Mouse (Mus musculus) hindbrain, embryonic 16.5 days (tissue): Measurements from ENCODE around the gene Ly6g6e. TPM values are rescaled to one million over a fixed set of nuclear protein-coding genes. Genes with fewer than 3 reads are reported as not detected.

Experiments used
- ATAC-seq: fragments of 200-750 bp; cut with Nextera tagmentation; 2 replicates; pipeline ENCODE4 v1.8.0; 2017; ENCODE audit warnings: moderate TSS enrichment, moderate library complexity
- H3K27ac ChIP-seq: fragments of 300-500 bp; sonication (generic); 2 replicates; pipeline ENCODE4 v1.5.1; 2014; ENCODE audit warnings: low read depth, mild to moderate bottlenecking, control low read depth, low read length, moderate library complexity
- H3K27me3 ChIP-seq: fragments of 300-500 bp; sonication (generic); replicated peaks from 2 replicates; pipeline ENCODE4 v1.6.1; 2014; ENCODE audit warnings: low read length; ENCODE audit not compliant: control insufficient read depth, insufficient read depth
- H3K36me3 ChIP-seq: fragments of 300-500 bp; sonication (generic); 2 replicates; pipeline ENCODE4 v1.6.1; 2014; ENCODE audit warnings: mild to moderate bottlenecking, low read length, moderate library complexity, mixed read lengths; ENCODE audit not compliant: control insufficient read depth, insufficient read depth
- H3K4me1 ChIP-seq: fragments of 300-500 bp; sonication (generic); 2 replicates; pipeline ENCODE4 v1.6.1; 2014; ENCODE audit warnings: low read depth, low read length; ENCODE audit not compliant: control insufficient read depth, insufficient read depth
- H3K4me2 ChIP-seq: fragments of 300-500 bp; sonication (generic); 2 replicates; pipeline ENCODE4 v1.6.1; 2014; ENCODE audit warnings: mild to moderate bottlenecking, low read length, control low read depth, moderate library complexity
- H3K4me3 ChIP-seq: fragments of 300-500 bp; sonication (generic); 2 replicates; pipeline ENCODE4 v1.5.1; 2014; ENCODE audit warnings: mild to moderate bottlenecking, low read length, control low read depth, moderate library complexity
- H3K9ac ChIP-seq: fragments of 300-500 bp; sonication (generic); 2 replicates; pipeline ENCODE4 v1.6.1; 2014; ENCODE audit warnings: low read depth, mild to moderate bottlenecking, control low read depth, low read length, moderate library complexity
- H3K9me3 ChIP-seq: fragments of 300-500 bp; sonication (generic); 2 replicates; pipeline ENCODE4 v1.6.1; 2014; ENCODE audit warnings: mild to moderate bottlenecking, low read length, moderate library complexity; ENCODE audit not compliant: control insufficient read depth
- WGBS: fragments of 180-500 bp; shearing (Covaris S2); extraction: QIAGEN DNeasy Blood & Tissue Kit; methylation state at CpG from one replicate; pipeline ENCODE4 v1.1.7; 2014; 5-methylcytosine and 5-hydroxymethylcytosine counted together
- polyA plus RNA-seq: library from polyadenylated mRNA; unstranded; fragments of >200 nt; fragmentation: Nextera tagmentation; extraction: Ambion mirVana; gene quantifications from 2 replicates; pipeline ENCODE4 v1.2.1, GENCODE M21; 2015

Gene Ly6g6e
- polyA plus RNA-seq, 1 experiment from 2014 or later = 0.16 TPM

DNA sequence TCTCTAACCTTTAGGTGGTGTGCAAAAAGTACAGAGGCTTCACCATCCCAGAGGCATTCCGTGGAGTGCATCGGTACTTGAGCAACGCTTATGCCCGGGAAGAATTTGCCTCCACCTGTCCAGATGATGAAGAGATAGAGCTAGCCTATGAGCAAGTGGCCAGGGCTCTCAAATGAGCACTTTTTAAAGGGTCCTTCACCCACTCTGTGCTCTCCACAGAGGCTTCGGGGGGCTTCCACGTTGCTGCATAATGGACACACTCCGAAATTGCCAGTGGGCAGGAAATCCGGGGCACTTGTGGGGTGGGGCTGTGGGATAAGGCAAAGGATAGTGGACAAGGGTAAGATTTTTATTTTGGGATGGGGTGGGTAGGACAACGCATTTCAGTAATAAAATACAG lies 18.4 kb upstream of the Ly6g6e start:
- 66% methylated on average over 9 of the region's 9 CpGs for WGBS
- peak overlapping the region; percentile 94 for H3K4me2 ChIP-seq
- H3K27me3 ChIP-seq = peaks cover 3% of the 10 kb centered on the region
- H3K9me3 ChIP-seq = no peaks in the 10 kb centered on the region
- H3K36me3 ChIP-seq = peaks cover 19% of the 10 kb centered on the region
- H3K4me1 ChIP-seq = peaks cover 14% of the 10 kb centered on the region
- peak overlapping the region; percentile 86 for H3K9ac ChIP-seq
- H3K4me3 ChIP-seq = peak overlapping the region; percentile 82
- peak; percentile 24 for ATAC-seq
- H3K27ac ChIP-seq = no peak overlapping the region

DNA sequence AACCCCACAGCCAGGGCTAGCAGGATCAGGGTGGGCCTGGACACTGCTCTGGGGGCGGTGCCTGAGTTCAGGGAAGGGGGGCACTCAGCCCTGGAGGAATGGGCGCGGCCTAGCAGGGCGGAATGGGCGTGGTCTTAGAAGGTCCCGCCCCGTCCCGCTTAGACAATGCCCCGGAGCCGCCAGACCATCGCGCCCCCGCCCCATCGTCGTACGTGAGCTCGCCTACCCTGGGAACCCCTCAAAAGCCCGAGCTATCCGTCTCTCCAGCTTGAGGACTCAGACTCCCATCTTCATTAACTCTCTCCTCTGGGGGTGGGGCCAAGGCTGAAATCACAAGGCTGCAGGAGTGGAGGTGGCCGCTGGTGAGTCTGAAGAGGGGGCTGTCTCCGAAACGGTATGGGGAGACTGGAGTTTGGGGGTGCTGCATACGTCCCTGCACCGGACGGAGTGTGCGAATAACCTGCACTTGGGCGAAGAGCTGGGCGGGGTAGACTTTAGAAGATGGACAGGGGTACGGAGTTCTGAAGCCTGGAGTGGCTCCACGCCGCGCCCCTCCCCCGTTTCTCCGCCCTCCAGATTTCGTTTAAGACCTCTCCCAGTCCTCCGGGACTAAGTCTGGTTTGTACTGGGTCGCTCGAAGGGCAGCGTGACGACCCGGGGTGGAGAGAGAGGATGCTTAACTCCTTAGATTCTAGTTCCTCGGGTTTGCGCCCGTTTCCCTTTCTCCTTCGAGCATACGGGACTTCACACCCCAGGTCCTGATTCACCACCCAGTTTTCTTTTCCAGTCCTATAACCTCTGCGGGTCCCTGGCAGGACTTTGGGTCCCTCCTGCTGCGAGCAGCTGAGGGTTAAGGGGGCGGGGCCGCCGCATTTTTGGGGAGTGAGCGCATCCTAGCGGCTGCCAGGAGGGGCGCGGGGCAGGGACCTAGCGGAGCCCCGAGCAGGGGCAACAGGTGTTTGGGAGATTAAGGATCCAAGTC lies 17.5 kb upstream of the Ly6g6e start, which contains the start of gene Ddah2:
Gene Ddah2, plus strand, starts transcription at position 125 of the 982 bp plus-strand sequence.
- ATAC-seq = peak; percentile 91
- WGBS = 0% methylated on average over 57 of the region's 57 CpGs
- Histone ChIP-seq H3K9me3 (no peaks in the 10 kb centered on the region), H3K27ac (peak within 1 kb of the TSS; percentile 89), H3K9ac (peak within 1 kb of the TSS; percentile 86), H3K4me2 (peak within 1 kb of the TSS; percentile 94), H3K4me3 (peak within 1 kb of the TSS; percentile 82), H3K36me3 (peaks cover 16% of the 10 kb centered on the region), H3K27me3 (peaks cover 9% of the 10 kb centered on the region), H3K4me1 (peaks cover 14% of the 10 kb centered on the region)

DNA sequence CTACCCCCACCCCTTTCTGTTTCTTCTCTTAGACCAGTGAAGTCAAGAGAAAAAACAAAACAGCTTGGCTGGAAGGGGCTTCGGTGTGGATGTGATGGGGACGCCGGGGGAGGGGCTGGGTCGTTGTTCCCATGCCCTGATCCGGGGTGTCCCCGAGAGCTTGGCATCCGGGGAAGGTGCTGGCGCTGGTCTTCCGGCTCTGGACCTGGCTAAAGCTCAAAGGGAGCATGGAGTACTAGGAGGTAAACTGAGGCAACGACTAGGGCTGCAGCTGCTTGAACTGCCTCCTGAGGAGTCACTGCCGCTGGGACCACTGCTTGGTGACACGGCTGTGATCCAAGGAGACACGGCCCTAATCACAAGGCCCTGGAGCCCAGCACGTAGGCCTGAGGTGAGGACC lies 16.6 kb upstream of the Ly6g6e start:
- 25% methylated on average over 14 of the region's 14 CpGs for WGBS
- Histone ChIP-seq H3K9ac (peak overlapping the region; percentile 86), H3K27me3 (peaks cover 12% of the 10 kb centered on the region), H3K36me3 (peaks cover 14% of the 10 kb centered on the region), H3K4me2 (peak overlapping the region; percentile 94), H3K27ac (no peak overlapping the region; the same call in 1 of the 2 replicates), H3K9me3 (no peaks in the 10 kb centered on the region), H3K4me3 (peak overlapping the region; percentile 82), H3K4me1 (peaks cover 19% of the 10 kb centered on the region)
- no peak for ATAC-seq

- H3K9me3 ChIP-seq = no peaks in the 10 kb centered on the region
- H3K4me2 ChIP-seq = peak overlapping the region; percentile 94
- no peak overlapping the region for H3K27ac ChIP-seq
- no peak for ATAC-seq
- H3K4me3 ChIP-seq = peak overlapping the region; percentile 82
- H3K36me3 ChIP-seq = peaks cover 14% of the 10 kb centered on the region
- peaks cover 14% of the 10 kb centered on the region for H3K27me3 ChIP-seq
- 60% methylated on average over 22 of the region's 22 CpGs for WGBS
- H3K4me1 ChIP-seq = peaks cover 24% of the 10 kb centered on the region
- H3K9ac ChIP-seq = peak overlapping the region; percentile 86
These were observed 15.9 kb upstream of the Ly6g6e start for GRCm38 (mm10) chr17:35060737-35061297.

DNA sequence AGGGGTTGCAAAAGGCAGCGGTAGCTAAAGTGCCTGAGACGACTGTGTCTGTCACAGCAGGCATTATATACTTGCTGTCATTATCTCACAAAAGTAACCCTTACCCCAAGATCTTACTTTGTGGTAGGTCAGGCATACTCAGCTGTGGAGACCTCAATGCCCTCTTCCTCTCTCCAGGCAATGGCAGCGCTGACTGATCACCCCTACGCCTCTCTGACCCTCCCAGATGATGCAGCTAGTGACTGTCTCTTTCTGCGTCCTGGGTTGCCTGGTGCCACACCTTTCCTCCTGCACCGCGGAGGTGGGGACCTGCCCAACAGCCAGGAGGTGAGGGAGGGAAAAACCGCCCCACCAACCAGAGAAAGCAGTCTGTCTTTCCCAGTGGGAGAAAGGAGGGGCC lies 15.4 kb upstream of the Ly6g6e start:
- 85% methylated on average over 8 of the region's 8 CpGs for WGBS
- Histone ChIP-seq H3K4me1 (peaks cover 24% of the 10 kb centered on the region), H3K9me3 (no peaks in the 10 kb centered on the region), H3K4me2 (no peak overlapping the region), H3K27me3 (peaks cover 14% of the 10 kb centered on the region), H3K27ac (no peak overlapping the region), H3K36me3 (peaks cover 14% of the 10 kb centered on the region), H3K4me3 (no peak overlapping the region), H3K9ac (no peak overlapping the region)
- no peak for ATAC-seq

GRCm38 (mm10) chr17:35063466-35063865 lies 13.2 kb upstream of the Ly6g6e start:
- no peak for ATAC-seq
- peaks cover 24% of the 10 kb centered on the region for H3K4me1 ChIP-seq
- H3K9ac ChIP-seq = no peak overlapping the region
- H3K27me3 ChIP-seq = peaks cover 18% of the 10 kb centered on the region
- 79% methylated on average over 3 of the region's 3 CpGs for WGBS
- no peak overlapping the region for H3K4me3 ChIP-seq
- no peaks in the 10 kb centered on the region for H3K9me3 ChIP-seq
- H3K4me2 ChIP-seq = no peak overlapping the region
- H3K27ac ChIP-seq = no peak overlapping the region
- H3K36me3 ChIP-seq = peaks cover 14% of the 10 kb centered on the region

DNA sequence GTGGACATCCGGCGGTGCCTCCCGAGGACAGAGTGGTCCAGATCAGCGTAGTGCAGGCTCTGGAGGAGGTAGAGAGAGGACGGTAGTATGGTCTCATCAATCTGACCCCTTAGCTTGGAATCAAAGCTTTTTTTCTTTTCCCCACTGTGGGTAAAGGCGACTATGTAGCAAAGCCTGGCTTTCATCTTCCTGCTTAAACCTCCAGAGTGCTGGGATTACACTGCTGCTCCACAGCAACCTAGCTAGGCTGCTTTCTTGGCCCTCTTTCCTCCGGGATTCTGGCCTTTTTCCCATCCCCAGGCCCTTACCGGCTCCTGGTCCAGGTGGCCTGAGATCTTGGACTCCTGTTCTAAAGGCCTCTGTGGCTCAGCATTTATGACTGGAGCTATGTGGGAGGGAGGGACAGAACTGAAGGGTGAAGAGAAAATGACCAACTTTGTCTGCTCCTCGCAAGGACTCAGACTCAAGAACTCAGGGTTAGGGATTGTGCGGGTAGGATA lies 12.3 kb upstream of the Ly6g6e start:
- H3K4me1 ChIP-seq = peaks cover 24% of the 10 kb centered on the region
- H3K4me3 ChIP-seq = no peak overlapping the region; the same call in 1 of the 2 replicates
- H3K27ac ChIP-seq = no peak overlapping the region
- WGBS = 41% methylated on average over 10 of the region's 10 CpGs
- H3K9me3 ChIP-seq = no peaks in the 10 kb centered on the region
- peak overlapping the region; percentile 55 for H3K4me2 ChIP-seq
- H3K36me3 ChIP-seq = peaks cover 14% of the 10 kb centered on the region
- no peak for ATAC-seq
- H3K27me3 ChIP-seq = peaks cover 18% of the 10 kb centered on the region
- no peak overlapping the region for H3K9ac ChIP-seq

DNA sequence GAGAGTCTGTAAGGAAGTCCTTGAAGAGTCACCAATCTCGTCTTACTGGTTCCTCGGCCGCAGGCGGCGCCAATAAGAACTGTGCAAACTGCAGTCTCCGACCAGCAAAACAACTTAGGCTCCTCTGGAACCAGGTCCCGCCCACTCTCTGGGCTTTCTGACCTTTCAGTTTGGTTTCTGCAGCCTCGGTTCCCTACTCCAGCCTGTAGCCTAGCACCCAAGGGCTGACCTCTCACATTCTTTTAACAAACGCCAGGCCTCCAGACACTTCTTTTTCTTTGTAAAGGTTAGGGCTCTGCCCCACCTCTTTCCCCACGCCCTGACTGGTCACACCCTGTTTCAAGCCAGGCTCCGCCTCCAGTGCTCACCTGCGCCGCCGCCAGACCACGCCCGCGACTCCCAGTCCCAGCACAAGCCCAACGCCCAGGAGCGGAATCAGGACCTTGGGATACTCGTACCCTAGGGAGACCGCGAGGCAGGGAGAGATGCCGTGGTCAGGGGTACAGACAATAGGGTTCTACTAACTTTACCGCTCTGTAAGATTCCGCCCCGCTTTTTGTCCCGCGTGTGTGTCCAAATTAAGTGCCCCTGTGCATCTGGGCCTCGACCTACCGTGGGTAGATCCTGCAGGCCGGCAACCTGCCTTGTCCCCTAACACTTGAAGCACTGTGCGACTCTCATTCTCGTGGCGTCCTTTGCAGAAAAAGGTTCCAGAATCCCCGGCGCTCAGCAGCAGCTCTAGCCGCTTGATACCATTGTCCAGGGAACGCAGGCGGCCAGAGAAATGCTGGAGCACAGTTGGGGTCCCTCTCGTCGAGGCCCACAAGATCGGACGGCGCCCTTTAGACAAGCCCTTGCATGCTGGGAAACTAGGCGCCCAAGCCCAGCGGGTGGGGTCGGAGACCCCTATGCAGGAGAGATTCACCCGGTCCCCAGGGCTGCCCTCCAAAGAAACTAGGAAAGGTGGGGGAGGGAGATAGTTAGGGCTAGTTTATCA lies 11.5 kb upstream of the Ly6g6e start, which contains the start of gene Ly6g6c:
Gene Ly6g6c, plus strand, starts transcription at position 438 of the 997 bp plus-strand sequence.
- H3K4me1 ChIP-seq = peaks cover 18% of the 10 kb centered on the region
- ATAC-seq = 0 out of 2 replicates have a peak, but pooled peaks have one; percentile 10
- peak within 1 kb of the TSS; percentile 25 for H3K4me3 ChIP-seq
- 2% methylated on average over 48 of the region's 48 CpGs for WGBS
- peaks cover 14% of the 10 kb centered on the region for H3K36me3 ChIP-seq
- H3K9ac ChIP-seq = peak within 1 kb of the TSS; percentile 47; the same call in 1 of the 2 replicates
- no peak within 1 kb of the TSS for H3K27ac ChIP-seq
- no peaks in the 10 kb centered on the region for H3K9me3 ChIP-seq
- peak within 1 kb of the TSS; percentile 55 for H3K4me2 ChIP-seq
- peaks cover 18% of the 10 kb centered on the region for H3K27me3 ChIP-seq
